Mouse (Mus musculus) ES-Bruce4 (cell line): ENCODE measurements around the gene Adcy9. TPM values are rescaled to one million over a fixed set of nuclear protein-coding genes. Genes with fewer than 3 reads are reported as not detected.
A peak's percentile ranks its signal among the peaks of the same experiment; 100 is the strongest.

Experiments
- H3K27ac ChIP-seq: 2 replicates; pipeline ENCODE4 v1.5.1; 2012; ENCODE audit warnings: low read length, inconsistent platforms; ENCODE audit not compliant: insufficient read depth
- H3K27me3 ChIP-seq: 2 replicates; pipeline ENCODE4 v1.6.1; 2012; ENCODE audit warnings: mild to moderate bottlenecking, low read length, inconsistent platforms; ENCODE audit not compliant: control insufficient read depth, poor library complexity, insufficient read depth, severe bottlenecking
- H3K36me3 ChIP-seq: 2 replicates; pipeline ENCODE4 v1.6.1; 2012; ENCODE audit warnings: inconsistent platforms, mild to moderate bottlenecking, low read length, moderate library complexity; ENCODE audit not compliant: control insufficient read depth, poor library complexity, insufficient read depth, severe bottlenecking
- H3K4me1 ChIP-seq: one replicate; pipeline ENCODE4 v1.8.1; 2011; ENCODE audit warnings: low read length; ENCODE audit not compliant: control insufficient read depth, insufficient read depth
- H3K4me3 ChIP-seq: 2 replicates; pipeline ENCODE4 v1.5.1; 2011; ENCODE audit warnings: low read depth, mild to moderate bottlenecking, low read length
- H3K9ac ChIP-seq: 2 replicates; pipeline ENCODE4 v1.6.1; 2012; ENCODE audit warnings: low read depth, mild to moderate bottlenecking, inconsistent platforms; ENCODE audit not compliant: poor library complexity, severe bottlenecking
- H3K9me3 ChIP-seq: replicated peaks from 2 replicates; pipeline ENCODE4 v1.6.1; 2012; ENCODE audit warnings: mild to moderate bottlenecking, low read length, inconsistent platforms; ENCODE audit not compliant: control insufficient read depth, poor library complexity, insufficient read depth, severe bottlenecking
- CTCF ChIP-seq: IDR thresholded peaks from one replicate; pipeline ENCODE4 v1.8.1; 2011; ENCODE audit warnings: low read depth, low read length
- EP300 ChIP-seq: IDR thresholded peaks from 2 replicates; pipeline ENCODE4 v1.6.1; 2011; ENCODE audit warnings: low read depth, low read length; ENCODE audit not compliant: insufficient read depth
- POLR2A ChIP-seq: IDR thresholded peaks from one replicate; pipeline ENCODE4 v1.8.1; 2011; ENCODE audit warnings: low read length; ENCODE audit not compliant: insufficient read depth
- polyA plus RNA-seq: library from polyadenylated mRNA; stranded (reverse); fragments of >200 nt; gene quantifications from 2 replicates; pipeline ENCODE4 v1.2.4, GENCODE M21; 2011; ENCODE audit warnings: low read depth; ENCODE audit not compliant: missing spikeins, insufficient read depth, insufficient read length

Gene Adcy9
- polyA plus RNA-seq, 1 experiment: 1.9 TPM

GRCm38 (mm10) chr16:4281470-4281869 lies 138.8 kb downstream of the Adcy9 start:
- H3K27me3 ChIP-seq: no peaks in the 10 kb centered on the region
- no peak overlapping the region for H3K4me3 ChIP-seq
- H3K36me3 ChIP-seq: no peaks in the 10 kb centered on the region
- H3K4me1 ChIP-seq: peaks cover 2% of the 10 kb centered on the region
- no peak overlapping the region for H3K27ac ChIP-seq
- no peak overlapping the region for H3K9ac ChIP-seq
- no peaks in the 10 kb centered on the region for H3K9me3 ChIP-seq
- no peak for TF ChIP-seq POLR2A
- no peak for TF ChIP-seq CTCF
- no peak for TF ChIP-seq EP300

- Histone ChIP-seq H3K9ac (no peak overlapping the region), H3K27me3 (no peaks in the 10 kb centered on the region), H3K4me3 (no peak overlapping the region), H3K27ac (no peak overlapping the region), H3K9me3 (no peaks in the 10 kb centered on the region), H3K36me3 (no peaks in the 10 kb centered on the region), H3K4me1 (peaks cover 2% of the 10 kb centered on the region)
- TF ChIP-seq EP300 (no peak), CTCF (no peak), POLR2A (no peak)
These were observed 139.3 kb downstream of the Adcy9 start for GRCm38 (mm10) chr16:4280949-4281348.

- Histone ChIP-seq H3K9ac (no peak overlapping the region), H3K4me3 (no peak overlapping the region), H3K9me3 (no peaks in the 10 kb centered on the region), H3K4me1 (peaks cover 2% of the 10 kb centered on the region), H3K36me3 (no peaks in the 10 kb centered on the region), H3K27me3 (no peaks in the 10 kb centered on the region), H3K27ac (no peak overlapping the region)
- TF ChIP-seq POLR2A (no peak), EP300 (no peak), CTCF (no peak)
These were observed 140.7 kb downstream of the Adcy9 start for GRCm38 (mm10) chr16:4279601-4280000.

GRCm38 (mm10) chr16:4276621-4277020 lies 143.7 kb downstream of the Adcy9 start:
- peak overlapping the region; percentile 29; the same call in 1 of the 2 replicates for H3K27ac ChIP-seq
- no peaks in the 10 kb centered on the region for H3K36me3 ChIP-seq
- TF ChIP-seq CTCF (no peak), EP300 (no peak), POLR2A (no peak)
- peaks cover 2% of the 10 kb centered on the region for H3K4me1 ChIP-seq
- H3K9me3 ChIP-seq: no peaks in the 10 kb centered on the region
- H3K27me3 ChIP-seq: no peaks in the 10 kb centered on the region
- no peak overlapping the region for H3K9ac ChIP-seq
- no peak overlapping the region for H3K4me3 ChIP-seq

GRCm38 (mm10) chr16:4276151-4276550 lies 144.1 kb downstream of the Adcy9 start:
- Histone ChIP-seq H3K9me3 (no peaks in the 10 kb centered on the region), H3K27ac (peak overlapping the region; percentile 29; the same call in 1 of the 2 replicates), H3K4me1 (peaks cover 2% of the 10 kb centered on the region), H3K36me3 (no peaks in the 10 kb centered on the region), H3K27me3 (no peaks in the 10 kb centered on the region), H3K9ac (no peak overlapping the region), H3K4me3 (no peak overlapping the region)
- TF ChIP-seq EP300 (no peak), CTCF (no peak), POLR2A (no peak)

GRCm38 (mm10) chr16:4273702-4274476 lies 146.4 kb downstream of the Adcy9 start:
- Histone ChIP-seq H3K9ac (no peak overlapping the region), H3K4me1 (no peaks in the 10 kb centered on the region), H3K27me3 (no peaks in the 10 kb centered on the region), H3K27ac (no peak overlapping the region), H3K36me3 (no peaks in the 10 kb centered on the region), H3K9me3 (no peaks in the 10 kb centered on the region), H3K4me3 (no peak overlapping the region)
- no peak for TF ChIP-seq CTCF
- no peak for TF ChIP-seq POLR2A
- TF ChIP-seq EP300: no peak
